Mouse (Mus musculus) cerebellum, postnatal 4 days (tissue): Measurements from ENCODE around the gene Cacna1c.
A peak's percentile ranks its signal among the peaks of the same experiment; 100 is the strongest.

ENCODE experiments used
- DNase-seq, 2 experiments: peaks; one replicate each; pipeline ENCODE4 v3.0.0; 2022; ENCODE audit warnings: low spot score in 2 of 2, mixed read lengths in 1 of 2

The Cacna1c gene

GRCm38 (mm10) chr6:118757533-118758289 lies 438.5 kb downstream of the Cacna1c start:
- DNase-seq = no peak

GRCm38 (mm10) chr6:118756511-118756910 lies 439.7 kb downstream of the Cacna1c start:
- no peak for DNase-seq

- no peak for DNase-seq
Observed at GRCm38 (mm10) chr6:118755768-118756167, 440.4 kb downstream of the Cacna1c start.

DNA sequence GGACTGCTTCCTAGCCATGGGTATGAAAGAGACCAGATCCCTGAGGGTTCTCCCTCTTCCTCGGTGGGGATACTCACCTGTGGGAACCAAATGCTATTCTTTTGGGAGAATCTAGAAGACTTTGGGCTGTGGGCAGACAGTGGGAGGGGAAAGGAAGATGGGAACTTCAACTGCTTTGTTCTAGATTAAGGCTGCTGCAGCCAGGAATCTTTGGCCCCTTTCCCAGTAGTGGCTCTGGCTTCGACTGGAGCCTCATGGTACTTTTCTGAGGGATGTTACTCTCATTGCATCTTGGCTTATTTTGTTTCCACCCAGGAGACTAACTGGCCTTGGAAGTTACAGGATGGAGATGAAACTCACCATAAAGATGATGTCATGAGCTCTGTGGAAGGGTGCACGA lies 441.8 kb downstream of the Cacna1c start:
- DNase-seq = peak in 1 of 2 experiments; percentile 24

GRCm38 (mm10) chr6:118753787-118754186 lies 442.4 kb downstream of the Cacna1c start:
- DNase-seq = peak in 1 of 2 experiments; percentile 51

DNA sequence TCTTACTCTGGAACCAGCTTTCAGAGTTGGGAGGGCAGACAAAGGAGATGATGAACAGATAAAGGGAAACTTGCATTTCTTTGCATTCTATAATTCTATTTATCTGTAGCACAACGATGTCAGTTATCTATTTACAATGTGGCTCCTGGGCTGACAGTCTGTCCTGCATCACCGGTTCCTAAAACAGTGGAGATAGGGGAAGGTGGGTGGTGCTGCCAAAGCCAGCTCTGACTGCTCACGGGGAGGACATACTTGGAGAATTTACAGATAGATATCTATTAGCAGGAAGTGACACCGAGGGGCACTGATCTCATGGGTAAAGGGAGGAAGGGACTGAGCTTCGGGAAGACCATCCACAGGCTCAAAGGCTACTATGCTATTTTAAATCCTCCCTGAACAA lies 443.2 kb downstream of the Cacna1c start:
- no peak for DNase-seq

DNA sequence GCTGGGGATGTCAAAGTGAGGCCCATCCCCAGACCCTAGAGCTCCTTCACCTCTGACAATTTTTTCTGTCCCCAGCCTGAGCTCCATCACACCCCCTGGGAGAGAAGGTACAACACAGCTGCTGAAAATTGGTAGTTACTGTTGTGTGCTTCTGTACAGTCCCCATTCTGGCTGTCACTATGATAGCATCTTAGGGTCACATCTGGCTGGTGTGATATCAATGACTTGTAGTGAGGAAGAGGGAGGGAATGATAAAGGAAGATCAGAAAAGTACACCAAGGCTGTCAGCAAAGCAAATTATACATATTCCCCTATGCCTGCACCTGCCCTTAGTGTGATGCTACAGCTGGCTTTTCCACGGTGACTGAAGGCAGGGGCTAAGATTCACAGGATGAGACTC lies 446.9 kb downstream of the Cacna1c start:
- no peak for DNase-seq

GRCm38 (mm10) chr6:118742701-118743100 lies 453.5 kb downstream of the Cacna1c start:
- DNase-seq = no peak

- DNase-seq = no peak
Observed at GRCm38 (mm10) chr6:118741841-118742240, 454.4 kb downstream of the Cacna1c start.

GRCm38 (mm10) chr6:118739961-118740599 lies 456.1 kb downstream of the Cacna1c start:
- no peak for DNase-seq

GRCm38 (mm10) chr6:118739344-118739743 lies 456.9 kb downstream of the Cacna1c start:
- DNase-seq = no peak

- DNase-seq = no peak
Observed at GRCm38 (mm10) chr6:118738656-118739055, 457.6 kb downstream of the Cacna1c start.

DNA sequence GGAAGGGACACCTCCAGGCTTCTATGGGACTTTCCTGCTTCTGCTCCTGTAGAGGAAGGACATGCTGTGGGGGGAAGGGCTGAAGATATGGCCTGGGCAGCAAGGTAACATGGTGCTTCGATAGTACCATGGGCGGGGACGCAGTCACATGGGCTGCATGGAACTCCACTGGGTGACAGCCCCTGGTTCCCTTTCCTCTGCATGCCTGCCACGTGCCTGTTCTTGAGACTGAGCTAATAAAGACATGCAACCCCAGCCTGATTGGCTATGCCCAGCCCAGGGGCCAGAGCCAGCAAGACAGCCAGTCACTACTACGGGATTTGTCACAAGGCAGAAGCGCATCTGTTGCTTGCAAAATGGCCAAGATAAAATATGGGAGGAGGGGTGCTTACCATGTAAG lies 459.1 kb downstream of the Cacna1c start:
- no peak for DNase-seq

- DNase-seq = no peak
Observed at GRCm38 (mm10) chr6:118736491-118736890, 459.7 kb downstream of the Cacna1c start.

GRCm38 (mm10) chr6:118735145-118735544 lies 461.1 kb downstream of the Cacna1c start:
- DNase-seq = no peak

DNA sequence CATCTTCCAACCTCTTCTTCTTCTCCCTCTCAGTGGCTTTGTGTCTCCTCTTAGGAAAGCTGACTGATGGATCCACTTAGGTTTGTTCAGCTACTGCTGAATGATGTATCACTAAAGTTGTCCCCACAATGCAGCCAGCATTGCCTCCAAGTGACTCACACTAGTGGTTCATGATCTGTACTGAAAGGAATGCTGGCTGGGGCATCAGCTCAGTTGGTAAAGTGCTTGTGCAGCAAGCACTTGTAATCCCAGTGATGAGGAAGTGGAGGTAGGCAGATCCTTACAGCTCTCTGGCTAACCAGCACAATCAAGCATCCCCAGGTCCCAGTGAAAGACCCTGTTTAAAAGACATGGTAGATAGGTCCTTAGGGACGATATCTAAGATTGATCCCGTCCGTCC lies 464.3 kb downstream of the Cacna1c start:
- DNase-seq = no peak

DNA sequence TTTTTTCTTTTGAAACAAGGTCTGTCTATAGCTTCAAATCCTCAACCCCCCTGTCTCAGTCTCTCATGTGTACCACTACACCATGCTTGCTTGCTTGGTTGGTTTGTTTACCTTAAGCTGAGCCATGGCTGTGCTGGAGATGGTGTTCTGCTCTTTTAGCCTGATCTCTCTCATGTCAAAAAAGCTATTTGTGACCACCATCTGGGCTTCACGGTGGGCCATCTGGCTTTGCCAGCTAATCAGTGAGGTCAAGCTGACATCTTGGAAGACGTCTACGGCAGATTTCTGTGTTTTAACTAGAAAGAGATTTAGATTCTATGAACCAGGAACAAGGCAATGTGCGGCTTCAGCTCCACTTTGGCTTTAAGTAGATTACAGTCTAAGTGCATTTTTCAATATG lies 471.3 kb downstream of the Cacna1c start:
- peak in 1 of 2 experiments; percentile 68 for DNase-seq

DNA sequence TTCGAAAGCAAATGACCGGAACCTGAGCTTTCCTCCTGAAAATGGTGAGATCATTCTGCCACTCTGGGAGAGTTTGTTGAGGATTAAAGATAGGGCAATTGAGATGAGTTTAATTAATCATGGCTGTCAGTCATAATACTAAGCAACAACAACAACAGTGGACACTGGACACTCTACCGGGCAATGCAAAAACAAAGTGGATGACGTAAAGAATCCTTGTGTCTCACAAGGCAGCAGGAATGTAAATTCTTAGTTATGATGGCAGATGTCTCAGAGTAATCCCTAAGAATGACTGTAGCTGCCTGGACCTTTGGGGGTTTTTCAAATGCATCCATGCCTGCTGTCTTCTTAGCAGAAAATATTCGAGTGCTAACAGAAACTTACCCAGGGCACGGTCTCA lies 471.8 kb downstream of the Cacna1c start:
- no peak for DNase-seq

GRCm38 (mm10) chr6:118722336-118722735 lies 473.9 kb downstream of the Cacna1c start:
- no peak for DNase-seq

DNA sequence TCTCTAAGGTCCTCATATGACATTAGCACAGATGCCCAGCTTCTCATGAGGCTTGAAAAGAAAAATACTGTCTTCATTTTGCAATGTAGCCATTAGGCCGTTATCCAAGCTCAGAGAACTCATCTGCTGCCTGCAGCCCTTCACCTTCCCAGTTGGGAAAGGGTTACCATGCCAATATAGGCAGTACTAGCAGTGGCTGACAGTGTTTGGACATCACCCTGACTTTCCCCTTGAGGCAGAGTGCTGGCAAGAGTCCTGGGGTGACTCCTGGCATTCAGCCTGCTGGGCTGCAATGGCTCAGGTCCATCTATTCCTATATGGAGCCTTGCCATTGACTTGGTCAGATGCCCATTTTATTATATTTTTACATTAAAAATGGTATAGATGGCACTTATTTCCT lies 476.7 kb downstream of the Cacna1c start:
- DNase-seq = no peak

DNA sequence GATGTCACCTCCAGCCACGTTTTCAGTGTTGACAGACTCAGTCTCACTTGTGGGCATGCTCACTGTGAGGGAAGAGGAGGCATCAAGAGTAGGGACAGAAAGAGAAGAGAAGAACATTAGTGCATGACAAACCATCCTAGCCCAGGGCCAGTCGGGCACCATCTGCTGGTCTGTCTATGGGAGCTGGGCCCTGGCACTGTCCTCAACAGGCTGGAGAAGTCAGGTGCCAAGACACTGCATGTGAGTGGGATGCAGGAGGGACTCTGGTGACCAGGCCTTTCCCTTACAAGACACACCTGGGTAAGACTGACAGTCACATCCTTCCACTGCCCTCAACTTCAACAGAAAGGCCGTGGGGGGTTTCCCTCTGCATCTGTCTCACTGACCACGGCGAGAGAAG lies 482.9 kb downstream of the Cacna1c start:
- no peak for DNase-seq

DNA sequence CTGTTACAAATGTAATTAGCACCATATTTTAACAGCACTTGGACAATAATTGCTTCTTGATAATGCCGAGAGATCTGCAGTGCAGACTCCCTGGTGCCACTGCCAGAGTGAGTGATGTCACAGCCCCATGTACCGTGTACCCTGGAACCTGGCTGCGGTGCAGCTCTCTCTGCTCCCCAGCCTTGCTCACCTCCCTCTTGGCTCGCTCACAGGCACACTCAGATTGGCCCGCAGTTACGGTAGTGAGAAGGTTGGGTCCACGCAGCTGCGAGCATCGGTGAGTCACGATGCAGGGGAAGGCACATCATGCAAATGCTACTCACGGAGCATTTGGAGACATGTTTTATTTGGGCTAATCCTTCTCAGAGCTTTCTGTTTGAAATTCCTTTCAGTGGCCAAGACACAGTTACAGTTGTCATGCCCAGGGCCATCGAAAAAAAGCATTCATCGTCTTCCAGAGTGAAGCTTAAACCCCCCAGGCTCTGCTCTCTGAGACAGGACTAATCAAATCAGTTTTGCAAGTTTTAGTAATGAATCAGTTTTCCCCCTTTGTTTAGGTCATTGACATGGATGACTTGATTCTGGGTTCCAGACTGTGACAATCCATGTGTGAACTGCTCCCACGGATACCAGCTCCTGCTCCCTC lies 484.4 kb downstream of the Cacna1c start:
- no peak for DNase-seq

DNA sequence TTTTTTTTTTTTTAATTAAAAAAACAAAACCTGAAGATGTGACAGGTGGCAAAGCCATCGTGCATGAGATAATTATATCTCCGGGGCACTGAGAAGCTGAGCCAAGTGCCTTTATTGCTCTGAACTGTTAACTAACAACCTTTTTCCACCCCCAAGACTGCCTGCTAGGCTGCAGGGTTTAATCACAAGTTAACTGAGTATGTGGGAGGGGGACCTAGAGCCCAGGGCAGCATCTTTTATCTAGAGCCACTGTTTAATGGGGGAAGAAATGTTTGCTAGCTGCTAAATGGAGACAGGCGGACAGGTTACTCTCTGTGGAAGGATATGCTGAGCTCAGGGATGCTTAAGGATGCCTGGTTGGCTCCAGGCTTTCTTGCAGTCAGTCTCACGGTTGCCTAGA lies 489.2 kb downstream of the Cacna1c start:
- no peak for DNase-seq
